Mouse (Mus musculus): ENCODE measurements around the gene Rgs19. TPM values are rescaled to one million over a fixed set of nuclear protein-coding genes. Genes with fewer than 3 reads are reported as not detected.

Rgs19 gene
- polyA plus RNA-seq, 1 experiment from 2014 or later = 17.7 TPM

DNA sequence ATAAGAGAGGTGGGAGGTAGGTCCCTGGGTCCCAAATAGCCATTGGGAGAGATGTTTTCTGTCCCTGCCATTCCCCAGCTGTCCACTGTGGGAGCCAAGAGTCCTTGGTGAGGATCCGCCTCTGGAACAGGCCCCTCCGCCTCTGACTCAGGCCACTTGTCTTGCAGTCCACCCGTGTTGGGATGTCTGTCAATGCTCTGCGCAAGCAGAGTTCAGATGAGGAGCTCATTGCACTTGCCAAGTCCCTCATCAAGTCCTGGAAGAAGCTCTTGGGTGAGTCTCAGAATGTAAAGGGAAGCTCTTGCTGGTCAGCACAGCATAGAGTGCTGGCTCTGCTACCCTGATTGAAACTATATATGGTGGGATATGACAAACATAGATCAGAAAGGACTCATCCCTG is 10.4 kb downstream of the Rgs19 start:
- no peak overlapping the region for H3K9ac ChIP-seq
- H3K4me1 ChIP-seq (replicated peaks) = peaks cover 31% of the 10 kb centered on the region
- DNase-seq (no peak), ATAC-seq (ENCODE audit: low read depth) (no peak)
- no peak overlapping the region for H3K4me2 ChIP-seq
- 64% methylated on average over 4 of the region's 4 CpGs for WGBS (ENCODE audit: insufficient replicate concordance)
- no peak overlapping the region for H3K4me3 ChIP-seq (replicated peaks)
- H3K27ac ChIP-seq = no peak overlapping the region
- H3K9me3 ChIP-seq (replicated peaks) = no peaks in the 10 kb centered on the region
- H3K36me3 ChIP-seq = peaks cover 6% of the 10 kb centered on the region; the same call in 1 of the 2 replicates
- H3K27me3 ChIP-seq = peaks cover 13% of the 10 kb centered on the region

DNA sequence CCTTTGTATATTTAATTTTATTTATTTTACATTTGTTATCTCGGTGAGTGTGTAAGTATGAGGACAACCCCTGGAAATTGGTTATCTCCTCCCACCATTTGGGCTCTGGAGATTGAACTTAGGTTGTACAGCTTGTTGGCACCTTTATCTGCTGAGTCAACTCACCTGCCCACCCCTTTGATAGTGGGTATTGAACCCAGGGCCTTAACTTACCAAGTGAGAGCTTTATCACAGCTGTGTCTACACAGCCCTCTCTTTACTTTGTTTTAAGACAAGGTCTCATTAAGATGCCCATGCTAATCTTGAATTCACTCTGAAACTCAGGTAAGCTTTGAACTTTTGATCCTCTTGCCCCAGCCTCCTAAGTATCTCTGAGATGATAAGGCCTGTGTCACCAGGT is 11.8 kb downstream of the Rgs19 start:
- WGBS (ENCODE audit: insufficient replicate concordance) = 41% methylated on average over 1 of the region's 1 CpGs
- no peak overlapping the region for H3K9ac ChIP-seq
- no peak for ATAC-seq (ENCODE audit: low read depth)
- peaks cover 13% of the 10 kb centered on the region for H3K27me3 ChIP-seq
- peaks cover 5% of the 10 kb centered on the region; the same call in 1 of the 2 replicates for H3K36me3 ChIP-seq
- H3K4me1 ChIP-seq (replicated peaks) = peaks cover 34% of the 10 kb centered on the region
- no peak overlapping the region for H3K27ac ChIP-seq
- no peak overlapping the region for H3K4me3 ChIP-seq (replicated peaks)
- H3K4me2 ChIP-seq = no peak overlapping the region
- no peaks in the 10 kb centered on the region for H3K9me3 ChIP-seq (replicated peaks)
- no peak for DNase-seq

DNA sequence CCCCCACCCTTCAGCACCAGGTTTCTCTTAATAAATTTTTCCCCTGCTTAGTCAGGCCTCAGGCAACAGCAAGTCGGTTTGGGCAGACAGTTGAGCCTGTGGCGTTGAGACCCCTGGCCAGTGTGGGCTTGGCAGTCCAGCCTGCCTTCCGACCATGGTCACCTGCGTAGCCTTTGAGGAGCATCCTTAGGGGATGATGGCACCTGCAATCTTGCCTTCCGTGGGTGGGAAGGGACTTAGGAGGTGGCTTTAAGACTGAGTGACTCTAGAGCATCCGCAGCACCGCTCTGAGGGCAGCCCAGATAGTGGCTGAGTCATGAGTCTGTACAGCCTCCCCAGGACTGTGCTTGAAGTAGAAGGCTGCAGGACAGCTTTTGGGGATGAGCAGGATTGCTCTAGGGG is 13.1 kb downstream of the Rgs19 start:
- Histone ChIP-seq H3K27me3 (peaks cover 13% of the 10 kb centered on the region), H3K4me3 (replicated peaks) (peak overlapping the region; percentile 64), H3K27ac (no peak overlapping the region), H3K4me1 (replicated peaks) (peaks cover 39% of the 10 kb centered on the region), H3K36me3 (no peaks in the 10 kb centered on the region), H3K9ac (peak overlapping the region; percentile 75), H3K4me2 (peak overlapping the region; percentile 87), H3K9me3 (replicated peaks) (no peaks in the 10 kb centered on the region)
- no peak for DNase-seq
- WGBS (ENCODE audit: insufficient replicate concordance) = 10% methylated on average over 7 of the region's 7 CpGs
- ATAC-seq (ENCODE audit: low read depth) = peak; percentile 29

DNA sequence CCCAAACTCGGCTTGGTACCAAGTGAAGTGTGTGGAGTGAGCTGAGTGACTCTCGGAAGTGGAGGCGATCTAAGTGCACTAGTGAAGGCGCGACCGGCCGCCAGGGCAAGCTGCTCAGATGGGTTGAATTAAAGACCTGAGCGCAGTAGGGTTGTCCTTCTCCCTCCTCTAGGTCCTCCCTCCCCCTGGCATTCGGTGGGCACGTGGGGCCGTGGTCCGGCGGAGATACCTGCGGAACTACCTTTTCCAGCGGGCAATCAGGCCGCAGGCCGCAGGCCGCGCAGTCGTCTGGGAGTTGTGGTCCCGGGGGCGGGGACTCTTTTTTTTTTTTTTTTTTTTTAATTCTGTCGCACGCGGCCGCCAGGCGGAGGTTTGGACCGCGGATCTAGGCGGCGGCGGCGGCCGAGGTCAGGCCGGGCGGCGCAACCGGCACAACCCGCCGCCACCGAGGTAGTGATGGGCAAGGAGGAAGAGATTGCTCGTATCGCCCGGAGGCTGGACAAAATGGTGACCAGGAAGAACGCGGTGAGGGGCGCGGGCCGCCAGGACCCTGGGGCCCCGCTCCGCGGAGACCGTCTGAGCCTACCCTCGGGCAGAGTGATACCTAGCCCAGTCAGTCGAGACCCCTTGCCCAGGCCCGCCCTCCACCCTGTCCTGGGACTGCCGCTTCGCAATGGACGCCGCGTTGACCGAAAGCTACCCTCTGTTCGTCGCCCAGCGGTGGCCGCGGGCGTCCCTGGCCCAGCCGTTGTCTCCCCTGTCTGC is 13.6 kb downstream of the Rgs19 start, which contains the start of gene Tcea2:
Gene Tcea2, plus strand, starts transcription at position 360 of the 765 bp plus-strand sequence.
- H3K27ac ChIP-seq = no peak within 1 kb of the TSS; the same call in 1 of the 2 replicates
- H3K9ac ChIP-seq = peak within 1 kb of the TSS; percentile 75
- peak; percentile 49 for ATAC-seq (ENCODE audit: low read depth)

DNA sequence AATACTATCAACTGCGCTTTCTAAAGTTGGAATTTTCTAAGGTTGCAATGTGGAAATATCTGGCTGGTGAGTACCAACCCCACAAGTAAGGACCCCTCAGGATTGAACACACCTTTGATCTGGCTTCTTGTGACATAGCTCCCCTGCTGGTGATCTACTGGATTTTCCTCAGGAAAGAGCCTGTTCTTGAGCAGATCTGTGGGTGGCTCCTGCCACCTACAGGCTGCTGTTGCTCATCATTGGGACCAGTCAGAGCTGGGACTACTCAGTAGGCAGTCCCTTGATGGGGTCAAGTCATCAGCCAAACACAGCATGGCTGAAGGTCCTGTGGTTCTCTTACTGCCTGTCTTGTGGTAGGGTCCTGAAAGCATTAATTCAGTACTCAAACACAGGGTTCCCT is 15.0 kb downstream of the Rgs19 start:
- WGBS (ENCODE audit: insufficient replicate concordance) = 44% methylated on average over 1 of the region's 1 CpGs
- no peak overlapping the region for H3K4me3 ChIP-seq (replicated peaks)
- peak; percentile 67 for ATAC-seq (ENCODE audit: low read depth)
- H3K4me2 ChIP-seq = no peak overlapping the region
- H3K9ac ChIP-seq = no peak overlapping the region
- H3K9me3 ChIP-seq (replicated peaks) = no peaks in the 10 kb centered on the region
- H3K27me3 ChIP-seq = peaks cover 22% of the 10 kb centered on the region
- no peak overlapping the region for H3K27ac ChIP-seq
- no peaks in the 10 kb centered on the region for H3K36me3 ChIP-seq
- peaks cover 45% of the 10 kb centered on the region for H3K4me1 ChIP-seq (replicated peaks)
- peak; percentile 61 for DNase-seq

More for the DNA sequence above, 13.6 kb downstream of the Rgs19 start, which contains the start of gene Tcea2:
- Histone ChIP-seq H3K4me3 (replicated peaks) (peak within 1 kb of the TSS; percentile 64), H3K36me3 (no peaks in the 10 kb centered on the region), H3K9me3 (replicated peaks) (no peaks in the 10 kb centered on the region), H3K27me3 (peaks cover 13% of the 10 kb centered on the region), H3K4me1 (replicated peaks) (peaks cover 45% of the 10 kb centered on the region), H3K4me2 (peak within 1 kb of the TSS; percentile 87)
- DNase-seq = peak; percentile 45
- under 1% methylated on average over 69 of the region's 69 CpGs for WGBS (ENCODE audit: insufficient replicate concordance)

DNA sequence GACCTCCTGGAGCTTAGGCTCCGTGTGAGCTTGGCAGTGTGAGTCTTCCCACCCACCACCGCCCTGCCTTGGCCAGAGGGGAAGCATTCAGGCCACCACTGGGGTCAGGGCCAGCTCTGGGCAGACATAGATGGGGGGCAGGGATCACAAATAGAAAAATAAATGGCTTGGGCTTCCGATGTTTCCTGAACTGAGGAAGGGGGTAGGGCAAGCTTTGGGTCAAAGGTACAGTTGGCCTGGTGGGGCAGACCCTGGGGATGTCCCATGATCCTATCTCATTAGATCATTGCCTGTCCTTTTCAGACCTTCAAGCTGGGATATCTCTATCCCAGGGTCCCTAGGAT is 16.1 kb downstream of the Rgs19 start:
- Histone ChIP-seq H3K4me3 (replicated peaks) (no peak overlapping the region), H3K4me1 (replicated peaks) (peaks cover 45% of the 10 kb centered on the region), H3K27ac (no peak overlapping the region), H3K9me3 (replicated peaks) (no peaks in the 10 kb centered on the region), H3K27me3 (peaks cover 32% of the 10 kb centered on the region), H3K9ac (no peak overlapping the region), H3K4me2 (no peak overlapping the region), H3K36me3 (no peaks in the 10 kb centered on the region)
- ATAC-seq (ENCODE audit: low read depth) (no peak), DNase-seq (no peak)
- 28% methylated on average over 3 of the region's 3 CpGs for WGBS (ENCODE audit: insufficient replicate concordance)

DNA sequence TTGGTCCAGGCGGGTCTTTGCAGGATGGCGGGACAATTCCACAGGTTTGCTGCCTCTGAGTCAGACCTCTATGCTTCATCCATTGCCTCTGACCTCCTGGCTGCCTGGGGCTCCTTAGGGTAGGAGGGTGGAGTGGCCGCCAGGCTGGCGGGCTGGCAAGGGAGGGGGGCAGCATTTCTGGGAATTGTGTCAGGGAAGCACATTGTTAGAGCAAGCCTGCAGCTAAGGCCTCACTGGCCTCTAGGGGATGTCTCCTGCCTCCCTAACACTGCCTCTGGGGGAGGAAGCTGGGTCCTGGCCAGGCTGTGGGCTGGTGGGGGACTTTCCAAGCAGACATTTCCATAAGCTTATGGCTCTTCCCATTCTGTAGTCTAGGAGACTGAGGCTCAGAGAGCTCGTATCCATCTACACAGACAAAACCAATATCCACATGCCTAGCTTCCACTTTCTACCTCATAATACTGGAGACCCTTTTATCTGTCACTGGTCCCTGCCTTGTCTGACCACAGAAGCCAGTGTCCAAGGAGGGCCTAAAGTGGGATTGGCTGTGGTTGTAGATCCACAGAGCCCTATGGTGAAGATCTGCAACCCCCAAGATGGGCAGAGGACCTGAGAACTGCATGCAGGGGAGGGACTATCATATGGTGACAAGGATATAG is 16.6 kb downstream of the Rgs19 start:
- Histone ChIP-seq H3K4me1 (replicated peaks) (peaks cover 43% of the 10 kb centered on the region), H3K27me3 (peaks cover 37% of the 10 kb centered on the region), H3K36me3 (no peaks in the 10 kb centered on the region), H3K4me3 (replicated peaks) (no peak overlapping the region), H3K9me3 (replicated peaks) (no peaks in the 10 kb centered on the region), H3K4me2 (no peak overlapping the region), H3K27ac (no peak overlapping the region), H3K9ac (no peak overlapping the region)
- DNase-seq = no peak
- ATAC-seq (ENCODE audit: low read depth) = no peak
- 74% methylated on average over 5 of the region's 5 CpGs for WGBS (ENCODE audit: insufficient replicate concordance)

DNA sequence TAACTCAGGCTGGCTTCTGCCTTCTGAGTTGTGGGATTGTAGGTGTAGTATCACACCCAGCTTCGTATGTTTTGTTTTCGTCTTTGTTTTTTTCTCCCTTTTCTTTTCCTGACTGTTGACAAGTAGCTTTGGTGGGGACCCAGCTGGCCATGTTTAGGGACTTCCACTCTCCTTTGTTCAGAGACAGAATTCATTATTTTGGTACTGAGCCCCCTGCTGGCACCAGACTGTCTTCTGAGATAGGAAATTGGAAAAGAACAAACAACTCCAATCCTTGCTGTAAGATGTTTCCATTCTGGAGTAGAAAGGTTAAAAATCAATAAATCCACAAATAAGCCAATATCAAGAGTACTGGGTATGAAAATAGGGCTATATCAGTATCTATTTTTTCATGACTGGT is 17.4 kb downstream of the Rgs19 start:
- no peaks in the 10 kb centered on the region for H3K36me3 ChIP-seq
- H3K4me3 ChIP-seq (replicated peaks) = no peak overlapping the region
- H3K27me3 ChIP-seq = peaks cover 45% of the 10 kb centered on the region
- no peak overlapping the region for H3K9ac ChIP-seq
- no peak overlapping the region for H3K4me2 ChIP-seq
- no peak for ATAC-seq (ENCODE audit: low read depth)
- DNase-seq = no peak
- no peaks in the 10 kb centered on the region for H3K9me3 ChIP-seq (replicated peaks)
- 28% methylated on average over 2 of the region's 2 CpGs for WGBS (ENCODE audit: insufficient replicate concordance)
- no peak overlapping the region for H3K27ac ChIP-seq
- peaks cover 35% of the 10 kb centered on the region for H3K4me1 ChIP-seq (replicated peaks)

DNA sequence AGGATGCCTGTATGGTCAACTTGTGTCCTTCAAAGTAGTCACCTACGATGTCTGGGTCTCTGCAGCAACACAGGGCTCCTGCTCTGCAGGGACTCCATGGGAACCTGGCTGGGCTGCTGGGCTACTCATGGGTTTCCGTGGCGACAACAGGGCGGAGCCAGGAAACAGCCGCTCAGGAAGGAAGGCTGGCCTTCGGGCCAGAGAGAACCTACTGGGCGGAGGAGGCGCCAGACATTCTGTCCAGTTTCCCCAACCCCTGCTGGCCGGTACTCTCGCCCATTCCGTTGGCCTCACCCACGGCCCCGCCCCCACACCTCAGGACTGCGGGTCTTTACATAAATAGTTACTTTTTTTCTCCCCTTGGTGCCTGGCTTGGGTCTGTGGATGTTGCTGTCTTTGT is 18.3 kb downstream of the Rgs19 start:
- peak; percentile 14; the same call in 1 of the 2 replicates for ATAC-seq (ENCODE audit: low read depth)

DNA sequence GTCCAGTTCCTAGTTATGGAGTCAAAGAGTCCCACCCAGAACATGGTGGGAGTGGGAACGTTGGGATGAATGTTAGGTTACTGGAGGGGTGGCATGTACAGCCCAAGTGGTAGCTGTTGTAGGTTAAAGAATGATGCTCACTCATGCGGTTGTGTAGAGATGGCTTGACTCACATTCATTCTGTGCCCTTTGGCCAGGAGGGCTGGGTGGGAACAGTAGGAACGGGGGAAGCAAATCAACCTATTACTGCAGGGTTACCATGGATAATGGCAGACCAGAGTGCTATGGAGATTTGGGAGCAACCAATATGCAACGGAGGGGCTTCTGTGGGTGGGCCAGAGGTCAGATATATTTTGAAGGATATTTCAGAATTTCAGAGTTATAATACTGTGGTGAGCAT is 18.8 kb downstream of the Rgs19 start:
- DNase-seq (no peak), ATAC-seq (ENCODE audit: low read depth) (no peak)
- no peak overlapping the region; the same call in 1 of the 2 replicates for H3K4me2 ChIP-seq
- no peak overlapping the region for H3K4me3 ChIP-seq (replicated peaks)
- WGBS (ENCODE audit: insufficient replicate concordance) = 64% methylated on average over 4 of the region's 4 CpGs
- no peaks in the 10 kb centered on the region for H3K9me3 ChIP-seq (replicated peaks)
- H3K9ac ChIP-seq = no peak overlapping the region
- H3K27me3 ChIP-seq = peaks cover 47% of the 10 kb centered on the region
- no peak overlapping the region for H3K27ac ChIP-seq
- H3K36me3 ChIP-seq = no peaks in the 10 kb centered on the region
- H3K4me1 ChIP-seq (replicated peaks) = peaks cover 35% of the 10 kb centered on the region

More for the DNA sequence above, 18.3 kb downstream of the Rgs19 start:
- peak overlapping the region; percentile 48 for H3K4me2 ChIP-seq
- H3K4me3 ChIP-seq (replicated peaks) = peak overlapping the region; percentile 16; the same call in 1 of the 2 replicates
- H3K4me1 ChIP-seq (replicated peaks) = peaks cover 34% of the 10 kb centered on the region
- H3K9me3 ChIP-seq (replicated peaks) = no peaks in the 10 kb centered on the region
- DNase-seq = no peak
- WGBS (ENCODE audit: insufficient replicate concordance) = 6% methylated on average over 14 of the region's 14 CpGs
- H3K27me3 ChIP-seq = peaks cover 46% of the 10 kb centered on the region
- no peak overlapping the region for H3K27ac ChIP-seq
- H3K9ac ChIP-seq = no peak overlapping the region
- H3K36me3 ChIP-seq = no peaks in the 10 kb centered on the region

DNA sequence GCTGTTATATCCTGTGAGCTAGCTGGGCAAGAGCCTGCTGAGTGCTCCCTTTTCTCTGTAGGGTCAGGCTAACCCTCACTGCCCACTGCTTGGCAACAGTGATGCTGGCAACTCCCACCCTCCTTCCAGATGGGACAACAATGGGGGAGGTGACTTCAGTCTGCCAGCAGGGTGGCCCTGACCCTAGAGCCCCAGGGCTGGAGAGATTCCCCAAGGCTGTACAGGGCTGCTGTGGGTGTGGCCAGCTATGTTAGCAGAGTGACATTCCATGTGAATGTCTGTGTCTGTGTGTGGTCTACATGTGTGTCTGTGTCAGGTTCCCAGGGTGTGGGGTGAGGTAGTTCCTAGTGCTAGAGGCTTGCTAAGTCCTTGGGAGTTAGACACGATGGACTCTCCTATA is 20.3 kb downstream of the Rgs19 start:
- WGBS (ENCODE audit: insufficient replicate concordance) = 42% methylated on average over 1 of the region's 1 CpGs
- H3K27me3 ChIP-seq = peaks cover 61% of the 10 kb centered on the region
- no peak overlapping the region for H3K4me2 ChIP-seq
- H3K9ac ChIP-seq = no peak overlapping the region
- H3K9me3 ChIP-seq (replicated peaks) = no peaks in the 10 kb centered on the region
- H3K36me3 ChIP-seq = no peaks in the 10 kb centered on the region
- H3K4me3 ChIP-seq (replicated peaks) = no peak overlapping the region
- no peak overlapping the region for H3K27ac ChIP-seq
- ATAC-seq (ENCODE audit: low read depth) (no peak), DNase-seq (no peak)
- peaks cover 25% of the 10 kb centered on the region for H3K4me1 ChIP-seq (replicated peaks)

All from liver, embryonic 13.5 days (tissue).